Mouse (Mus musculus): ENCODE measurements at regions not wholly inside any gene's neighbourhood (a gene's known extent, or its start where the extent isn't known, plus 50 kb on each side); places are given as distances from the start of the nearest gene placed in this dataset.
"Not testable (repeated sequence)": the region's sequence is repeated elsewhere in the genome, so short reads cannot be mapped to it uniquely, and the experiment has no call there.

DNA sequence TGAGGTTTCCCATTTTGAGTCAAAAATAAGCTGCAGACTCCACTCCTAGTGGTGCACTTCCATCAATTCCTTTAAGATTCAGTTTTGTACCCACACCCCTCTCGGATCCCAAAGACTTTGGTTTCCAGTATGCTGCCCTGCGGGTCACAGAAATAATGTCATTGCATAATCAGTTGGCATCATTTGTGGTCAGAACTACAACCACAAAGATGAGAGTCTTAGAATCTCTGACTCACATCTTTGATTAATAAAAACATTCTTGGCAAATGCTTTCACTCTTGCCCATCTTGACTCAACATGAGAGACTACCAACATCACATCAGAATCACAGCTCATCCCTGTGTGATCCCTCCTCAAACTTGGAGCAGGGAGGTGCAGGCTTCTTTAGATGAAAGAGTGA lies 74.1 kb upstream of the Alkbh8 start:
- Histone ChIP-seq H3K36me3 (ENCODE audit: control insufficient read depth, insufficient read depth, low read length) (no peaks in the 10 kb centered on the region), H3K27me3 (ENCODE audit: control insufficient read depth, insufficient read depth, low read length) (no peaks in the 10 kb centered on the region), H3K9ac (ENCODE audit: low read length) (no peak overlapping the region), H3K27ac (ENCODE audit: low read depth, low read length) (no peak overlapping the region), H3K4me3 (ENCODE audit: low read depth, low read length) (no peak overlapping the region), H3K4me1 (replicated peaks; ENCODE audit: control insufficient read depth, insufficient read depth, low read length) (no peaks in the 10 kb centered on the region), H3K4me2 (ENCODE audit: low read depth, low read length, severe bottlenecking) (no peak overlapping the region), H3K9me3 (ENCODE audit: control insufficient read depth, low read length) (peaks cover 9% of the 10 kb centered on the region)
- WGBS: 86% methylated on average over 2 of the region's 2 CpGs
- DNase-seq (ENCODE audit: low spot score): no peak
- ATAC-seq (replicated peaks; ENCODE audit: low FRiP score): no peak

GRCm38 (mm10) chr9:3264467-3264866 lies 70.5 kb upstream of the Alkbh8 start:
- Histone ChIP-seq H3K4me3 (ENCODE audit: low read depth, low read length) (no peak overlapping the region), H3K9me3 (ENCODE audit: control insufficient read depth, low read length) (peaks cover 9% of the 10 kb centered on the region)

GRCm38 (mm10) chr9:3280496-3280895 lies 54.4 kb upstream of the Alkbh8 start:
- H3K4me3 ChIP-seq (ENCODE audit: low read depth, low read length); H3K4me2 ChIP-seq (ENCODE audit: low read depth, low read length, severe bottlenecking); H3K9me3 ChIP-seq (ENCODE audit: control insufficient read depth, low read length); H3K36me3 ChIP-seq (ENCODE audit: control insufficient read depth, insufficient read depth, low read length); H3K27ac ChIP-seq (ENCODE audit: low read depth, low read length); DNase-seq (ENCODE audit: low spot score); H3K4me1 ChIP-seq (replicated peaks; ENCODE audit: control insufficient read depth, insufficient read depth, low read length); H3K9ac ChIP-seq (ENCODE audit: low read length); H3K27me3 ChIP-seq (ENCODE audit: control insufficient read depth, insufficient read depth, low read length); ATAC-seq (replicated peaks; ENCODE audit: low FRiP score): not testable (repeated sequence)
- WGBS: 88% methylated on average over 8 of the region's 8 CpGs

More at GRCm38 (mm10) chr9:3264467-3264866, 70.5 kb upstream of the Alkbh8 start:
- no peaks in the 10 kb centered on the region for H3K4me1 ChIP-seq (replicated peaks; ENCODE audit: control insufficient read depth, insufficient read depth, low read length)
- ATAC-seq (replicated peaks; ENCODE audit: low FRiP score): no peak
- no peak overlapping the region for H3K9ac ChIP-seq (ENCODE audit: low read length)
- no peak overlapping the region for H3K27ac ChIP-seq (ENCODE audit: low read depth, low read length)
- no peak for DNase-seq (ENCODE audit: low spot score)
- H3K36me3 ChIP-seq (ENCODE audit: control insufficient read depth, insufficient read depth, low read length): no peaks in the 10 kb centered on the region
- no peaks in the 10 kb centered on the region for H3K27me3 ChIP-seq (ENCODE audit: control insufficient read depth, insufficient read depth, low read length)
- no peak overlapping the region for H3K4me2 ChIP-seq (ENCODE audit: low read depth, low read length, severe bottlenecking)

DNA sequence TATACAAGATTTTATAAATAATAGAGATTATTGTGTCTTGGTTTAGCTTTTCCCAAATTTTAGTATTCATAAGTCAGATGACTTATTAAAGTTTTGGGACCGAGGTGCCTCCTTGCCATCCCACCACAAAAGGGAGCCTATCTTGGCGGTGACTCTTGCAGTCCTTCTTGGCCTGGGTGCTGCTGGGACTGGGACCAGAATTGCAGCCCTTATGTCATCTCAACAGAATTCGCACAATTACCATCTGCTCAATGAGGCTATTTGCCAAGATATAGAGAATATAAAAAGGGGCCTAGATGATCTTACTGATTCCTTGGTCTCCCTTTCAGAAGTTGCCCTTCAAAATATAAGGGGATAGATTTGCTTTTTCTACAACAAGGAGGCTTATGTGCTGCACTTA lies 53.0 kb upstream of the Alkbh8 start:
- not testable (repeated sequence) for H3K4me1 ChIP-seq (replicated peaks; ENCODE audit: control insufficient read depth, insufficient read depth, low read length); H3K27ac ChIP-seq (ENCODE audit: low read depth, low read length); H3K9me3 ChIP-seq (ENCODE audit: control insufficient read depth, low read length); H3K9ac ChIP-seq (ENCODE audit: low read length); ATAC-seq (replicated peaks; ENCODE audit: low FRiP score); H3K4me2 ChIP-seq (ENCODE audit: low read depth, low read length, severe bottlenecking); H3K4me3 ChIP-seq (ENCODE audit: low read depth, low read length); H3K36me3 ChIP-seq (ENCODE audit: control insufficient read depth, insufficient read depth, low read length); DNase-seq (ENCODE audit: low spot score); H3K27me3 ChIP-seq (ENCODE audit: control insufficient read depth, insufficient read depth, low read length)
- 90% methylated on average over 3 of the region's 3 CpGs for WGBS

DNA sequence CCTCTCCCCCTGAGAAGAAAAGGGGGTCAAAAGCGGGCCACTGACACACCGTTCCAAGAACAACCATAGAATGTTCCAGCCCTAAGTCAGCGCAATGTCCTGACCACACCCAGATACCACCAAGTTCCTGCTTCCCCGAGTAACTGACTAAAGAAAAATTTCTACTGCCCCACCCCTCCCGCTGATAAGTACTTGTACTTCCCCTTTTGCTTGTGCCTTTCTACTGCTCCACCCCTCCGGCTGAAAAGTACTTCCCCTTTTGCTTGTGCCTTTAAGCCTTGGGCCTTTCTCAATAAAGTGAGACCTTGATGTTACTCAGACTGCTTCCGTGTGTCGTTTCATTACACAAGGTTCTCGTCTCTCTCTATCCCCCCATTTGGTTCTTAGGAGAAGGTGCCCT lies 51.6 kb upstream of the Alkbh8 start:
- not testable (repeated sequence) for DNase-seq (ENCODE audit: low spot score)

More for the DNA sequence above, 51.6 kb upstream of the Alkbh8 start:
- WGBS: 95% methylated on average over 9 of the region's 9 CpGs
- H3K9me3 ChIP-seq (ENCODE audit: control insufficient read depth, low read length); H3K36me3 ChIP-seq (ENCODE audit: control insufficient read depth, insufficient read depth, low read length); H3K4me2 ChIP-seq (ENCODE audit: low read depth, low read length, severe bottlenecking); ATAC-seq (replicated peaks; ENCODE audit: low FRiP score); H3K9ac ChIP-seq (ENCODE audit: low read length); H3K27me3 ChIP-seq (ENCODE audit: control insufficient read depth, insufficient read depth, low read length); H3K4me3 ChIP-seq (ENCODE audit: low read depth, low read length); H3K27ac ChIP-seq (ENCODE audit: low read depth, low read length); H3K4me1 ChIP-seq (replicated peaks; ENCODE audit: control insufficient read depth, insufficient read depth, low read length): not testable (repeated sequence)
